Mouse (Mus musculus) heart, postnatal 0 days (tissue): Measurements from ENCODE around the gene Cxcl12.

ENCODE experiments used
- CTCF ChIP-seq: IDR thresholded peaks from 2 replicates; pipeline ENCODE4 v1.5.1; 2016; ENCODE audit warnings: antibody characterized with exemption, control low read depth, low read depth
- EP300 ChIP-seq: IDR thresholded peaks from 2 replicates; pipeline ENCODE4 v1.6.1; 2016; ENCODE audit warnings: antibody characterized with exemption, low read depth

DNA sequence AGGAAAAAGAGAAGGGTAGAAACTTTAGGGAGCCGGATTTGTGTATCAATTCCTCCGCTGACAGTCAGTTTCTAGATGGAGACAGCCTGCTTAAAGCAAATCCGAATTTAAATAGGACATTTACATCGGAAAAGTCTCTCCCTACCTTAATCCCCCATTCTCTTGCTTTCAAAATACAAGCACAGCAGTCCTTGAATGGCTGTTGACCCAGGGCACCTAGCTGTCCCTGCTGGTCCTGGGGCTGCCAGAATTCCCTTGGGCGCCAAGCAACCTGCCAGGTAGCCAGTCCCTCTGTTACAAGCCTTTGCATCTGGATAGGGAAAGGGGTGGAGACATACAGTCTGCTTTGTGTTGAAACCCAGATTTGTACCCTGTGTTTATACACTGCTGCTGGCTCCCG, 12.0 kb downstream of the Cxcl12 start:
- TF ChIP-seq CTCF (no peak), EP300 (no peak)
